Comparison of ENCODE assay signal across 17 mouse cellular contexts in the genomic region with DNA sequence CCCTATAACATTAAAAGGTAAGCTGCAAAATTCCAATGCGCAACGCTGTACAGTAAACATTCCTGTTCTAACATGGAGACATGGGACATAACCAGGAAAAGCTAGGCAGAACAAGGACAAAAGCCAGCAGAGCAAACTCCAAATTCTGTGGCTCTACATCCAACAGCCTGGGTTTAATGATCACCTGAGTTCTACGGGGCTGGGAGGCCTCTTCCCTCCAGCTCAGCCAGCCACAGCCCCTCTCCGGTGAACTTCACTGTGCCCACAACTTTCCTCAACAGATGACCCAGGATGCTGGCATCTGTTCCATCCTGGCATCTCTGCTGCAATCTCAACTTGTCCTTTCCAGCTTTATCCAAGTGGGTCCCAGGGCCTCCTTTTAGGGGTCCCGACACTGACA. TPM values are rescaled to one million over a fixed set of nuclear protein-coding genes. Genes with fewer than 3 reads are reported as not detected.
DNase-seq lines count a peak whose midpoint lies in the region; ATAC-seq and TF ChIP-seq lines count a peak whose summit lies in the region.
"Had no signal": no experiment of that assay in that cellular context is flagged by ENCODE, and none has a peak within 500 bp of the region (broad histone marks: within the 10 kb centered on the region; RNA-seq: fewer than 3 reads in every experiment).

No protein-coding gene starts in this region.

- no peak; the same call in 1 of the 2 replicates for ATAC-seq in kidney, embryonic 16.5 days (ENCODE audit: low FRiP score, low TSS enrichment)
- ATAC-seq: forebrain, embryonic 14.5 days had no signal

- H3K4me2 ChIP-seq in kidney, embryonic 16.5 days (replicated peaks; ENCODE audit: low read depth, low read length): no peak overlapping the region
- H3K4me2 ChIP-seq: embryonic facial prominence, embryonic 13.5 days; embryonic facial prominence, embryonic 15.5 days; forebrain, embryonic 12.5 days had no signal

- peak overlapping the region; percentile 74 for H3K27ac ChIP-seq in kidney, adult 2 months (ENCODE audit: insufficient read depth, low read depth, low read length)
- no peak overlapping the region for H3K27ac ChIP-seq in kidney, embryonic 16.5 days (ENCODE audit: low read length)
- H3K27ac ChIP-seq: embryonic facial prominence, embryonic 13.5 days; embryonic facial prominence, embryonic 15.5 days; forebrain, embryonic 10.5 days; forebrain, embryonic 12.5 days had no signal

- no peaks in the 10 kb centered on the region for H3K36me3 ChIP-seq in kidney, adult 2 months (ENCODE audit: control insufficient read depth, insufficient read depth, low read length)
- H3K36me3 ChIP-seq in kidney, embryonic 16.5 days (ENCODE audit: insufficient read depth, low read length): no peaks in the 10 kb centered on the region
- H3K36me3 ChIP-seq: embryonic facial prominence, embryonic 13.5 days; embryonic facial prominence, embryonic 15.5 days; forebrain, embryonic 10.5 days; forebrain, embryonic 12.5 days had no signal

- no peaks in the 10 kb centered on the region for H3K27me3 ChIP-seq in kidney, adult 2 months (replicated peaks; ENCODE audit: control insufficient read depth, insufficient read depth, low read length)
- no peaks in the 10 kb centered on the region for H3K27me3 ChIP-seq in kidney, embryonic 16.5 days (ENCODE audit: insufficient read depth, low read length)
- H3K27me3 ChIP-seq: embryonic facial prominence, embryonic 13.5 days; embryonic facial prominence, embryonic 15.5 days; forebrain, embryonic 12.5 days had no signal

- peak; percentile 71 for DNase-seq in kidney, adult 2 months
- DNase-seq in kidney, adult 9 months: peak; percentile 69
- DNase-seq in kidney, adult 18-20 months: no peak
- peak; percentile 26 to 54 for DNase-seq in kidney, postnatal 25 days
- no peak for DNase-seq in kidney, postnatal 10 days
- no peak for DNase-seq in ovary, postnatal 14 days (ENCODE audit: low spot score)
- DNase-seq: adrenal gland, adult 2 months; adrenal gland, postnatal 10 days; adrenal gland, postnatal 25 days; embryo, embryonic 11 days had no signal

- no peaks in the 10 kb centered on the region for H3K9me3 ChIP-seq in kidney, embryonic 16.5 days (ENCODE audit: low read length)
- H3K9me3 ChIP-seq: embryonic facial prominence, embryonic 13.5 days; embryonic facial prominence, embryonic 15.5 days; forebrain, embryonic 10.5 days; forebrain, embryonic 12.5 days had no signal

- 63% methylated on average over 5 of the region's 5 CpGs for WGBS in kidney, adult 2 months
- 82% methylated on average over 5 of the region's 5 CpGs for WGBS in kidney, embryonic 16.5 days

- no peak overlapping the region for H3K9ac ChIP-seq in kidney, embryonic 16.5 days (replicated peaks; ENCODE audit: low read length)
- H3K9ac ChIP-seq: embryonic facial prominence, embryonic 13.5 days; embryonic facial prominence, embryonic 15.5 days; forebrain, embryonic 12.5 days had no signal

- no peak for TF ChIP-seq POLR2A in kidney, adult 2 months (IDR thresholded peaks at IDR 0.05; ENCODE audit: low read depth, low read length)

- TF ChIP-seq CTCF in kidney, adult 2 months (conservative IDR thresholded peaks at IDR 0.05; ENCODE audit: insufficient read depth, insufficient read length, low read depth, low read length): no peak

- no peak overlapping the region for H3K4me3 ChIP-seq in kidney, adult 2 months (ENCODE audit: insufficient read depth, low read depth, low read length)
- no peak overlapping the region for H3K4me3 ChIP-seq in kidney, embryonic 16.5 days (ENCODE audit: low read length)
- H3K4me3 ChIP-seq: embryonic facial prominence, embryonic 13.5 days; embryonic facial prominence, embryonic 15.5 days; erythroblast, embryonic 14.5 days; forebrain, embryonic 10.5 days; forebrain, embryonic 12.5 days had no signal

- H3K4me1 ChIP-seq in kidney, adult 2 months (ENCODE audit: control insufficient read depth, insufficient read depth, low read length): peaks cover 6% of the 10 kb centered on the region; the same call in 1 of the 2 replicates
- 0 out of 2 replicates have a peak, but pooled peaks cover 2% of the 10 kb centered on the region for H3K4me1 ChIP-seq in kidney, embryonic 16.5 days (ENCODE audit: insufficient read depth, low read length)
- H3K4me1 ChIP-seq: embryonic facial prominence, embryonic 13.5 days; embryonic facial prominence, embryonic 15.5 days; forebrain, embryonic 12.5 days had no signal

RNA-seq across cellular contexts. Expression of gene Tnks2, which starts 6.4 kb away (rescaled TPM):
- 19.2 and 24.8 TPM in 2 replicates for polyA plus RNA-seq in kidney, adult 2 months (2012; rRNA removed)
- 27.7 and 41.9 TPM in 2 replicates for polyA plus RNA-seq in kidney, embryonic 16.5 days (2015; fragmentation: Nextera tagmentation; extraction: Ambion mirVana)

Comparison
In these comparisons a context has a peak if more than half of its experiments do, and no peak if none do; other contexts are left out.
1. DNase-seq: peak in kidney, adult 2 months (single experiment), kidney, adult 9 months (single experiment) and kidney, postnatal 25 days (2 of 2); none in kidney, adult 18-20 months (single experiment), kidney, postnatal 10 days (single experiment) and ovary, postnatal 14 days (single experiment).